Mouse (Mus musculus): ENCODE data around the gene H2-T22.
"Not testable (repeated sequence)": the region's sequence is repeated elsewhere in the genome, so short reads cannot be mapped to it uniquely, and the experiment has no call there.

GRCm38 (mm10) chr17:36035010-36035638, 7.4 kb downstream of the H2-T22 start:
- TF ChIP-seq CTCF (IDR thresholded peaks at IDR 0.05): peak; percentile 66
- TF ChIP-seq EP300 (IDR thresholded peaks at IDR 0.05): not testable (repeated sequence)
